Mouse (Mus musculus) heart, adult 2 months (tissue): Measurements from ENCODE around the gene Prmt2.

Experiments used
- CTCF ChIP-seq: fragments of 200-600 bp; IDR thresholded peaks from 2 replicates; pipeline ENCODE4 v1.8.1; 2022; ENCODE audit warnings: antibody characterized with exemption, mild to moderate bottlenecking, moderate library complexity
- EP300 ChIP-seq: fragments of 200-500 bp; IDR thresholded peaks from 2 replicates; pipeline ENCODE4 v1.6.1; 2011; ENCODE audit warnings: low read depth, low read length, control low read depth; ENCODE audit not compliant: insufficient read depth
- POLR2A ChIP-seq: fragments of 200-500 bp; IDR thresholded peaks from 2 replicates; pipeline ENCODE4 v1.6.1; 2011; ENCODE audit warnings: mild to moderate bottlenecking, low read depth, low read length, control low read depth; ENCODE audit not compliant: insufficient read depth

DNA sequence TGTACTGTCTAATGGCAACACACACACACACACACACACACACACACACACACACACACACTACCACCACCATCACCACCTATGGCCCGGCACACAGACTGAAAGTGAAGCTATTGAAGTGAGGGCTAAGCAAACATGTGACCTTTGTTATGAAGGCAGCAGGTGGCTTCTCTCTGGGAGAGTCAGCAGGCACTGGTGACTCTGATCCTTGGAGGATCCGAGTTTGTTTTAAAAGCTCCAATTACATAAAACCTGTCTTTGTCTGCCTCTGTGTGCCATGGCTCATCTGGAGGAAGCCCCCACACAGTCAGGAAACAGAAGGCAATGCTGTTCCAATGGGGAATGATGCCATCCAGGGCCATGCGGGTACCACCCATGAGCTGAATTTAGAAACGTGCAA lies 8.9 kb upstream of the Prmt2 start:
- TF ChIP-seq CTCF (no peak), POLR2A (no peak), EP300 (no peak)
